Mouse (Mus musculus) ES-E14 (cell line): ENCODE results near the gene Cd247. TPM values are rescaled to one million over a fixed set of nuclear protein-coding genes. Genes with fewer than 3 reads are reported as not detected.

Experiments
- DNase-seq: peaks from one replicate; pipeline ENCODE4 v3.0.0-alpha.2; 2013; ENCODE audit warnings: low read depth, low spot score
- H3K27ac ChIP-seq: 2 replicates; pipeline ENCODE4 v1.5.1; 2012; ENCODE audit warnings: low read depth, mild to moderate bottlenecking, low read length, moderate library complexity, mixed read lengths; ENCODE audit not compliant: poor library complexity, insufficient read depth, severe bottlenecking
- H3K36me3 ChIP-seq: 2 replicates; pipeline ENCODE4 v1.6.1; 2012; ENCODE audit warnings: mild to moderate bottlenecking, low read length, moderate library complexity, mixed read lengths; ENCODE audit not compliant: control insufficient read depth, poor library complexity, insufficient read depth, severe bottlenecking
- H3K4me1 ChIP-seq, 2 experiments: fragments of 150-350 bp in 1 of 2; sonication (generic) in 1 of 2; 2 replicates each; pipeline ENCODE4 v1.6.1; 2012; ENCODE audit warnings: low read length in 2 of 2, mild to moderate bottlenecking in 1 of 2, mixed read lengths in 1 of 2; ENCODE audit not compliant: control insufficient read depth in 2 of 2, insufficient read depth in 2 of 2, poor library complexity in 1 of 2
- H3K4me3 ChIP-seq, 2 experiments: fragments of 150-350 bp in 1 of 2; sonication (generic) in 1 of 2; 2 replicates each; pipeline ENCODE4 v1.5.1; 2012; ENCODE audit warnings: low read length in 2 of 2, low read depth in 1 of 2, mild to moderate bottlenecking in 1 of 2, mixed read lengths in 1 of 2; ENCODE audit not compliant: insufficient read depth in 1 of 2, poor library complexity in 1 of 2, severe bottlenecking in 1 of 2
- H3K9ac ChIP-seq: 2 replicates; pipeline ENCODE4 v1.6.1; 2012; ENCODE audit warnings: low read depth, mild to moderate bottlenecking, low read length, mixed read lengths; ENCODE audit not compliant: poor library complexity, insufficient read depth, severe bottlenecking
- H3K9me3 ChIP-seq: fragments of 150-350 bp; sonication (generic); 2 replicates; pipeline ENCODE4 v1.6.1; 2012; ENCODE audit warnings: low read depth, mild to moderate bottlenecking, low read length; ENCODE audit not compliant: control insufficient read depth, insufficient read depth
- CHD2 ChIP-seq: IDR thresholded peaks from 2 replicates; pipeline ENCODE4 v1.6.1; 2014; ENCODE audit warnings: mild to moderate bottlenecking, low read depth, low read length, inconsistent platforms
- HCFC1 ChIP-seq: IDR thresholded peaks from 2 replicates; pipeline ENCODE4 v1.6.1; 2012; ENCODE audit warnings: low read length, inconsistent platforms, borderline replicate concordance; ENCODE audit not compliant: insufficient read depth
- MAFK ChIP-seq: IDR thresholded peaks from 2 replicates; pipeline ENCODE4 v1.6.1; 2014; ENCODE audit warnings: mild to moderate bottlenecking, low read depth, low read length, inconsistent platforms; ENCODE audit not compliant: insufficient read depth
- ZC3H11A ChIP-seq: IDR thresholded peaks from 2 replicates; pipeline ENCODE4 v1.6.1; 2012; ENCODE audit warnings: low read depth, mild to moderate bottlenecking, inconsistent platforms, low read length, borderline replicate concordance
- ZNF384 ChIP-seq: IDR thresholded peaks from 2 replicates; pipeline ENCODE4 v1.6.1; 2012; ENCODE audit warnings: low read depth, low read length, inconsistent platforms
- in situ Hi-C, 2 experiments: fragments of 600-800 bp; cut with MboI; formaldehyde crosslinking; loops; one replicate each; pipeline ENCODE4 v1.15.1; 2025; ENCODE audit warnings: low sequenced_read_pairs in 2 of 2, inconsistent platforms in 1 of 2; ENCODE audit not compliant: unreplicated experiment in 2 of 2
- total RNA-seq: library from RNA; depleted of rRNA; stranded (reverse); fragments of 300-350 nt; gene quantifications from 2 replicates; pipeline ENCODE4 v1.2.3, GENCODE M21; 2012

Cd247 gene
- total RNA-seq, 1 experiment = 6.1 TPM

GRCm38 (mm10) chr1:165848417-165848816 is 59.9 kb downstream of the Cd247 start:
- no peak overlapping the region for H3K9ac ChIP-seq
- in situ Hi-C loops = no loop called here
- H3K27ac ChIP-seq = no peak overlapping the region
- no peaks in the 10 kb centered on the region for H3K36me3 ChIP-seq
- TF ChIP-seq MAFK (no peak), HCFC1 (no peak), ZC3H11A (no peak), CHD2 (no peak), ZNF384 (no peak)
- DNase-seq = no peak
- no peak overlapping the region for H3K4me3 ChIP-seq
- no peaks in the 10 kb centered on the region for H3K9me3 ChIP-seq
- peaks cover 0 to 5% of the 10 kb centered on the region in 2 experiments; a peak in 1 of 4 replicates for H3K4me1 ChIP-seq

DNA sequence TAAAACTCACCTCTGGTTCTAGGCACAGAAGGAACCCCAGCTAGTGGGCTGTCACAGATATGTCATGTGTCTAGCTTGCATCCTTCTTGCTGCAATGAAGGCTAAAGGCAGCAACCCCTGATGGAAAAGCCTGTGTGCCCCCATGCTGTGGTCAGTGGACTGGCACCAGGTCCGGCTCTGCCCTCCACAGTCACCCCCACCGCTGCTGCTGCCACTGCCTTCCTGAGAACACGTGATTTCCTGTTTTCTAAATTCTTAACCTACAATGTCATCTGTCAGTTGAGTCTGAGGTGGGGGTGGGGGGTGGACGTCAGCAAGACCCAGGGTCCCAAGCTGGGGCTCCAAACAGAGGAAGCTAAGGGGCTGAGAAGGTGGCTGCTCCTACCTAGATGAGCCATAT is 60.4 kb downstream of the Cd247 start:
- H3K27ac ChIP-seq = no peak overlapping the region
- no peak overlapping the region for H3K9ac ChIP-seq
- in situ Hi-C loops = no loop called here
- TF ChIP-seq CHD2 (no peak), MAFK (no peak), ZNF384 (no peak), HCFC1 (no peak), ZC3H11A (no peak)
- no peaks in the 10 kb centered on the region for H3K36me3 ChIP-seq
- no peak for DNase-seq
- no peaks in the 10 kb centered on the region for H3K9me3 ChIP-seq
- no peak overlapping the region for H3K4me3 ChIP-seq
- H3K4me1 ChIP-seq = peaks cover 0 to 5% of the 10 kb centered on the region in 2 experiments; a peak in 1 of 4 replicates

- peak overlapping the region; percentile 27; the same call in 1 of the 2 replicates for H3K27ac ChIP-seq
- peaks cover 0 to 5% of the 10 kb centered on the region in 2 experiments; a peak in 1 of 4 replicates for H3K4me1 ChIP-seq
- DNase-seq = no peak
Observed at GRCm38 (mm10) chr1:165849458-165850445, 61.3 kb downstream of the Cd247 start.

DNA sequence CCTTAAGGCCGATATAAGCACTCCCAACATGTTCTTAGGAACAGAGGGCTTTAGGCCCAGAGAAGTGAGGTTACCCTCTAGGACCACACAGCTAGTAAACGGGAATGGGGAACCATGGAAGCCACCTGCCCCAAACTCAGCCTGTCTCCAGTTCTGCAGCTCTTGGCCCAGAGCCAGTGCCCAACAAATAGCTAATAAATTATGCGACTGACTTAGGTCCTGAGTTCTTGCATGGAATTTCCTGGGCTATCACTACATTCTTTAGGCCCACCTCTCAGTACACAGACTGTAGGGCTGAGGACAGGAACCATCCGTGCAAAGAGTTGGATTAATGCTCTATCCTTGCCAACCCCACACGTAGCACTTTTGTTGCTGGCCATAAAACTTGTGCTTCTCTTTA is 63.6 kb downstream of the Cd247 start:
- H3K9me3 ChIP-seq = no peaks in the 10 kb centered on the region
- H3K9ac ChIP-seq = no peak overlapping the region
- H3K4me1 ChIP-seq = no peaks in the 10 kb centered on the region
- H3K27ac ChIP-seq = no peak overlapping the region
- in situ Hi-C loops = no loop called here
- TF ChIP-seq ZNF384 = no peak
- no peak for TF ChIP-seq HCFC1
- TF ChIP-seq CHD2 = no peak
- TF ChIP-seq MAFK = no peak
- no peak for TF ChIP-seq ZC3H11A
- no peaks in the 10 kb centered on the region for H3K36me3 ChIP-seq
- DNase-seq = no peak
- H3K4me3 ChIP-seq = no peak overlapping the region

More at GRCm38 (mm10) chr1:165849458-165850445, 61.3 kb downstream of the Cd247 start:
- no peak overlapping the region for H3K9ac ChIP-seq
- no peaks in the 10 kb centered on the region for H3K36me3 ChIP-seq
- no peak for TF ChIP-seq CHD2
- no peak for TF ChIP-seq ZC3H11A
- TF ChIP-seq HCFC1 = no peak
- no peak for TF ChIP-seq ZNF384
- TF ChIP-seq MAFK = no peak
- H3K4me3 ChIP-seq = no peak overlapping the region
- in situ Hi-C loops = no loop called here
- no peaks in the 10 kb centered on the region for H3K9me3 ChIP-seq

DNA sequence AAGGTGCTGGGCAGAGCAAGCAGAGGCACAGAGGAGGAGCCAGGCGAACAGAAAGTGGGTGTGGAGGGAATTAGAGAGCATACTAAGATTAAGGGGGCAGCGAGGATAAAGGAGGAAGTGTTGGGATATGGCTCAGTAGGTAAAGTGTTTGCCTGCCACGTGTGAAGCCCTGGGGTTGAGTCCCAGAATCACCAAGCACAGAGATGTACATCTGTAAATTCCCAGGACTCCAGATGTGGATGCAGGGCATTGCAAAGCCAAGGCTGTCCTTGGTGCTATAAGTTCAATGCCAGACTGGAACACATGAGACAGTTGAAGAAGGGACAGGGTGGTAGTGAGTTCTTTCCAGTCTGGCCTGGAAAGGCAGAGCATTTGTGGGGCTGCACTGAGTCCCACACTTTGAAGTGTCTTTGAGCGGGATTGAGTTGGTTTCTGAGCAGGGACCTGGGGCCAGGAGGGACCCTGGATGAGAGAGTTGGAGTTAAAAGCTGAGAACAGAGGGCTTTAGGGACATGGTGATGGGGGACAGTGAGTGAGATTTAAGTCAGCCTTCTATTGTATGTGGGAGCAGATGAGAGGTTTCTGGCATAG is 64.7 kb downstream of the Cd247 start:
- no peaks in the 10 kb centered on the region for H3K36me3 ChIP-seq
- H3K4me3 ChIP-seq = no peak overlapping the region
- no peaks in the 10 kb centered on the region for H3K9me3 ChIP-seq
- no peak overlapping the region for H3K27ac ChIP-seq
- H3K9ac ChIP-seq = no peak overlapping the region
- TF ChIP-seq CHD2 (no peak), ZC3H11A (no peak), HCFC1 (no peak), MAFK (no peak), ZNF384 (no peak)
- no peaks in the 10 kb centered on the region for H3K4me1 ChIP-seq
- in situ Hi-C loops = no loop called here
- no peak for DNase-seq
